Mouse (Mus musculus): ENCODE measurements at regions not wholly inside any gene's neighbourhood (a gene's known extent, or its start where the extent isn't known, plus 50 kb on each side); places are given as distances from the start of the nearest gene placed in this dataset.

DNA sequence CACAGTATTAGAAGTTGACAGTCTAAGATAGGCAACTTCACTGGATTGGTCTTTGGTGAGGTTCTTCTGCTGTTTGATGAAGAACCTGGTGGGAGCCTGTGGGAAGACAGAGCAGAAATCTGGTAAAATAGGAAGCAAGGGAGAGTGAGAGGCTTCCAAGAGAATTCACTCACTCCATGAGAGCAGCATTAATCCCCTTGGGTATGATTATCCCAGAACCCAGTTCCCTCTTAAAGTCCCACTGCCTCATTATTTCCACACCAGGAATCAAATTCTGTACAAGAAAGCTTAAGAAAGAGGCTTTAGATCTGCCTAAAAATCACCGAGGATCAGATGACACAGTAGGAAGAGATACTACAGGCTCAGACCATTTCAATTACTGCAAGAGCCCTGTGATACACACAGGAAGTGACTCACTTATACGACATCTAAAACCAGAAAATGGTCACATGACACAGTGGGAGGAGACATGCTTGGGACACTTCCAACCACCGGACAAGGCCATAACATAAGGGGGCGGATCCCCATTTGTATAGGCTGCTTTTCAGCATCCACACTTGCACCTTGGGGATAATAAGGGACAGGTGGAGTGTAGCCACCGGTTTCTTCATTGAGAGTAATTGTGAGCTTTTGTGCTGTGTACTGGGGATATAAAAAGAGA, 168.2 kb downstream of the Cemip2 start:
- ATAC-seq = no peak
- 76% methylated on average over 5 of the region's 5 CpGs for WGBS
- Histone ChIP-seq H3K4me2 (ENCODE audit: low read length) (no peak overlapping the region), H3K27me3 (replicated peaks; ENCODE audit: control insufficient read depth, insufficient read depth, low read length) (no peaks in the 10 kb centered on the region), H3K4me1 (ENCODE audit: control insufficient read depth, insufficient read depth, low read depth, low read length) (no peaks in the 10 kb centered on the region), H3K4me3 (ENCODE audit: low read length) (no peak overlapping the region), H3K9me3 (ENCODE audit: control insufficient read depth, low read length) (no peaks in the 10 kb centered on the region), H3K36me3 (ENCODE audit: control insufficient read depth, insufficient read depth, low read length) (no peaks in the 10 kb centered on the region), H3K27ac (ENCODE audit: low read depth, low read length) (no peak overlapping the region), H3K9ac (ENCODE audit: low read depth, low read length) (no peak overlapping the region)

DNA sequence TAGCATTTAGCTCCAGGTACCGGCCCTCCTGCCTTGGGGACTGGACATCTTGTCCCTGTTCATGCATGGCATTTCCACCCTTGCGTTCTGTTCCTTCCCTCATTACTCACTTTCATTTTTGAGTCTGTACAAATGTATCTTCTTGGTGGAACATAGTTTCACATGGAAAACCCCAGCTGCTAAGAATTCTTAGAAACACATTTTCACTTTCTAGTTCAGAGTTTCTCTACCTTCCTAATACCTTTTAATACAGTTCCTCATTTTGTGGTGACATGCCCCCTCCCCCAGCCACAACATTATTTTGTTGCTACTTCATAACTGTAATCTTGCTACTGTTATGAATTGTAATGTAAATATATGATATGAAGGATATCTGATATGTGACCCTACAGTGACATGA, 169.9 kb downstream of the Cemip2 start:
- Histone ChIP-seq H3K27ac (ENCODE audit: low read depth, low read length) (no peak overlapping the region), H3K36me3 (ENCODE audit: control insufficient read depth, insufficient read depth, low read length) (no peaks in the 10 kb centered on the region), H3K4me1 (ENCODE audit: control insufficient read depth, insufficient read depth, low read depth, low read length) (no peaks in the 10 kb centered on the region), H3K4me3 (ENCODE audit: low read length) (no peak overlapping the region), H3K4me2 (ENCODE audit: low read length) (no peak overlapping the region), H3K9me3 (ENCODE audit: control insufficient read depth, low read length) (no peaks in the 10 kb centered on the region), H3K9ac (ENCODE audit: low read depth, low read length) (no peak overlapping the region), H3K27me3 (replicated peaks; ENCODE audit: control insufficient read depth, insufficient read depth, low read length) (no peaks in the 10 kb centered on the region)
- no peak for ATAC-seq
- WGBS = 88% methylated on average over 2 of the region's 2 CpGs

DNA sequence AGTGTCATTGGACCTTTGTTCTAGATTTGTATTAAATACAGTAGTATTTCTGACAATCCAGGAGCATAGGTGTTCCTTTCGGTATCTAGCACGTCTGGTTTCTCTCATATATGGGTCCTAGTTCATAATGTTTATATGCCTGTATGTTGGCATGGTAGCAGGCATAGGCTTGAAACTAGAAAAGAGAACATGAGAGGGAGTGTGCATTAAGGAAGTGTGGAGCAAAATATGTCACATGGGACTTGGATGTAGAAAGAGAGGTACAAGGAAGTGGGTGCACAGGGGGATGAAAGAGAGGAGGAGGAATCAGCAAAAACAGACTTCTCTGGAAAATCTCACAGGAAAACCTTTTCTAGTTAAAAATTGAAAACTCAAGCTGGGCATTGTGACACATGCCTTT, 176.2 kb upstream of the Trpm3 start:
- H3K27me3 ChIP-seq (replicated peaks; ENCODE audit: control insufficient read depth, insufficient read depth, low read length) = no peaks in the 10 kb centered on the region
- WGBS = 93% methylated on average over 2 of the region's 2 CpGs
- no peak overlapping the region for H3K4me2 ChIP-seq (ENCODE audit: low read length)
- H3K27ac ChIP-seq (ENCODE audit: low read depth, low read length) = no peak overlapping the region
- H3K9ac ChIP-seq (ENCODE audit: low read depth, low read length) = no peak overlapping the region
- no peak overlapping the region for H3K4me3 ChIP-seq (ENCODE audit: low read length)
- no peaks in the 10 kb centered on the region for H3K36me3 ChIP-seq (ENCODE audit: control insufficient read depth, insufficient read depth, low read length)
- H3K4me1 ChIP-seq (ENCODE audit: control insufficient read depth, insufficient read depth, low read depth, low read length) = no peaks in the 10 kb centered on the region
- no peaks in the 10 kb centered on the region for H3K9me3 ChIP-seq (ENCODE audit: control insufficient read depth, low read length)
- no peak for ATAC-seq

DNA sequence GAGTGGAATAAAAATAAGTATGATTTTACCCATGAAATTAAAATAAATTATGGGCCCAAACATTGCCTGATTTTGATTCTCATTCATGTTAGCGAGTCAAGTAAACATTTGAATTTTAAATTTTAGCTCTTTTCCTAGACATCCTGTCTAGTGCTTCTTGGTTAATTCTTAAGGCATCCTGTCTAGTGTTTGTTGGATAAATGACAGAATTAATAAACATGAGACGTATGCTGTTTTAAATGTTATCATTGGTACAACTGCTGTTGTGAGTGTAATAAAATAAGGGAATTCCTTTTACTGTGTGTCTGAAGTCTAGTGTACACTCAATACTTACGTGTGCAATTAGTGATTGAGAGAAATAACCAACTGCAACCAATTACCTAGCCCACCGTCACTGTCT, 149.0 kb upstream of the Trpm3 start:
- no peak for ATAC-seq
- no peaks in the 10 kb centered on the region for H3K9me3 ChIP-seq (ENCODE audit: control insufficient read depth, low read length)

DNA sequence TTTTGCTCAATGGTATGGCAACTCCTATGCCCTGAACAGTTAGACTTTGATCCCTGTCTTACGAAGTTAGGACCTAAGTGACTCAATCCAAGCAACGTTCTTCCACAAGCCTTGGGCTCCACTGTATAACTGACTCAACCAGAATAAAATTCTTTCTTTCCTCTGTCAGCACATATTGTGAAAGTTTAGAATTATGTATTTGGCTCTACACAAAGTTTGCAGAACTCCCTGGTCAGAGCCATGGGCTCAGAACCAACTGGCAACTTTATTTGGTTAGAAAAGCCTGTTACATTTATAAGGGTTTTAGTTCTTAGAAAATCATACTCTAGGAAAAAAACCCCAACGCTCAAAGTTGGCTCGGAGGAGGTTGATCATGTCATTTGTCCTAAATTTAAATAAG, 147.9 kb upstream of the Trpm3 start:
- Histone ChIP-seq H3K27ac (ENCODE audit: low read depth, low read length) (no peak overlapping the region), H3K4me1 (ENCODE audit: control insufficient read depth, insufficient read depth, low read depth, low read length) (no peaks in the 10 kb centered on the region), H3K36me3 (ENCODE audit: control insufficient read depth, insufficient read depth, low read length) (no peaks in the 10 kb centered on the region), H3K27me3 (replicated peaks; ENCODE audit: control insufficient read depth, insufficient read depth, low read length) (no peaks in the 10 kb centered on the region), H3K4me2 (ENCODE audit: low read length) (no peak overlapping the region), H3K9ac (ENCODE audit: low read depth, low read length) (no peak overlapping the region), H3K4me3 (ENCODE audit: low read length) (no peak overlapping the region), H3K9me3 (ENCODE audit: control insufficient read depth, low read length) (no peaks in the 10 kb centered on the region)
- ATAC-seq = no peak
- WGBS = 84% methylated on average over 4 of the region's 4 CpGs

More for the DNA sequence above, 149.0 kb upstream of the Trpm3 start:
- Histone ChIP-seq H3K4me1 (ENCODE audit: control insufficient read depth, insufficient read depth, low read depth, low read length) (no peaks in the 10 kb centered on the region), H3K27me3 (replicated peaks; ENCODE audit: control insufficient read depth, insufficient read depth, low read length) (no peaks in the 10 kb centered on the region), H3K9ac (ENCODE audit: low read depth, low read length) (no peak overlapping the region), H3K27ac (ENCODE audit: low read depth, low read length) (no peak overlapping the region), H3K4me3 (ENCODE audit: low read length) (no peak overlapping the region), H3K4me2 (ENCODE audit: low read length) (no peak overlapping the region), H3K36me3 (ENCODE audit: control insufficient read depth, insufficient read depth, low read length) (no peaks in the 10 kb centered on the region)
- 81% methylated on average over 4 of the region's 4 CpGs for WGBS

DNA sequence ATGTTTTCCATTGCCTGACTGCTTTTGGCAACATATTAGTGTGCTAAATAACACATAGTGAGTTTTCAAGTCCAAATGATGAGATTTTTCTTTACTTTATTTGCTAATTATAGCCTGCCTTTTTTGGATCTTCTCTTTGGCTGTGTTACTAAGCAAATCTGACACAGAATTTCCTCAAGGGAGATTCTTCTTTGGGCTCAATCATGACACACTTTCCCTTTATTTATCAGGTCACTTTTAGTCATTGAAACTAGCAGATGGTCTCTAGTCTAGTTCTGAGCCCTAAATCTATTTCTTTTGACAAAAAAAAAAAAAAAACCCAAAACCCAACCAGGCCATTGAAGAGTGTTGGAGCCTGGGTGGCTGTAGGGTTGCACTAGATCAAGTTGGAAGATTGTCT, 147.4 kb upstream of the Trpm3 start:
- Histone ChIP-seq H3K27me3 (replicated peaks; ENCODE audit: control insufficient read depth, insufficient read depth, low read length) (no peaks in the 10 kb centered on the region), H3K9ac (ENCODE audit: low read depth, low read length) (no peak overlapping the region), H3K27ac (ENCODE audit: low read depth, low read length) (no peak overlapping the region), H3K4me2 (ENCODE audit: low read length) (no peak overlapping the region), H3K4me3 (ENCODE audit: low read length) (no peak overlapping the region), H3K4me1 (ENCODE audit: control insufficient read depth, insufficient read depth, low read depth, low read length) (no peaks in the 10 kb centered on the region), H3K36me3 (ENCODE audit: control insufficient read depth, insufficient read depth, low read length) (no peaks in the 10 kb centered on the region), H3K9me3 (ENCODE audit: control insufficient read depth, low read length) (no peaks in the 10 kb centered on the region)
- ATAC-seq = no peak

DNA sequence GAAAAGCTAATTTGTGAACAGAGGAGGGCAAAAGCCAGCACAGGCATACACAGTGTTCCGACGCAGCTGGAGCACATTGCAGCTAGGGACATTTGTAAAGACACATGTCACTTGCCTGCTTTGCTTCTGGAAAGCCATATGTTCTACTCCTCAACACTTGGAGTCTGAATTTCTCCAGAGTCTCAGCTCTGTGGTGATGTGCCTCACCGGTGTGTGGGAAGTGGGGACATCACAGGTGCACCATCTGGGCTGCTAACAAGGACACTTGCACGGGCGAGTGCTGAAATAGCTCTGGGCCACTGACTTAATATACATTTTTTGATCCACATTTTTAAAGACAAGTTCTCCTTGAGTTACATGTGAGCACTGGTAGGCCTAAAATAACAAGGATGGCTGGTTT, 139.2 kb upstream of the Trpm3 start:
- Histone ChIP-seq H3K36me3 (ENCODE audit: control insufficient read depth, insufficient read depth, low read length) (no peaks in the 10 kb centered on the region), H3K4me3 (ENCODE audit: low read length) (no peak overlapping the region), H3K9ac (ENCODE audit: low read depth, low read length) (no peak overlapping the region), H3K27me3 (replicated peaks; ENCODE audit: control insufficient read depth, insufficient read depth, low read length) (no peaks in the 10 kb centered on the region), H3K4me1 (ENCODE audit: control insufficient read depth, insufficient read depth, low read depth, low read length) (no peaks in the 10 kb centered on the region), H3K4me2 (ENCODE audit: low read length) (no peak overlapping the region), H3K27ac (ENCODE audit: low read depth, low read length) (no peak overlapping the region), H3K9me3 (ENCODE audit: control insufficient read depth, low read length) (no peaks in the 10 kb centered on the region)
- 77% methylated on average over 5 of the region's 5 CpGs for WGBS
- ATAC-seq = no peak

DNA sequence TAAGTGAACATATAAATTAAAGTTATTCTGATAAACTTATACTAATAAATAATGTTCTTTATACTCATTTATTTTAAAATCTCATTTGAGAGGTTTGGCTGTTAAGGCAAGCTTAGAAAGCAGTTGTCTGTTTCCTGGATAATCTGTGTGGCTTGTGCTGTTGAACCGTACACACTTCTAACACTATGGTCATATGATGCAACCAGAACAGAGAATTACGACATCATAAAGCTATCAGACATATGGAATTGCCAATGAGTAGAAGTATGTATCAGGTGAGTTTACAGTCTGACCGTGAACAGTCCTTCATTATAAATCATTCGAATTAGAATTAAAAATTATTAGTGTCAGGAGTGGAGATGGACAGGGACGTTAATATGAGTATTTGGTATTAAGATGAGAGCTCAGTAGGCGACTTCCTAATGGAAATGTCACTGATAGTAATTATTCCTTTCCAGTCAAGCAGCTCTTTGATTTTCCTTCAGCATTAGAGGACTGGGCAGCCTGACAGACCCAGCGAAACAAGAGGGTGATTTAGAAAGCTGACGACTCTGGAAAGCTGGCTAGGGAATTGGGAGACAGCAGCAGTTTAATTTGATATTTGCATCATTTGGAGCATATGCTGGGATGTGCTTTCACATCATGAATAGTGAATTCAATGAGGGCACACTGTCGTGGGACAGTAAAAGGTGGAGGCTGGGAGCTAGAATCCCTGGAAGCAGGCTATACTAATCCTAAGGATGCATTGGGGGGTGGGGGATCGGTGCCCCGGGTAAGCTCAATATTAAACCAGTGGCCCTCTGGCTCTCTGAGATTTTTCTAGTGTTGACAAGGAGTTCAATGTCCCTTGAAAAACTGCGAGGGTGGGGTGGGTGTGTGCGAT, 130.6 kb upstream of the Trpm3 start:
- Histone ChIP-seq H3K9ac (ENCODE audit: low read depth, low read length) (no peak overlapping the region), H3K4me3 (ENCODE audit: low read length) (no peak overlapping the region), H3K9me3 (ENCODE audit: control insufficient read depth, low read length) (no peaks in the 10 kb centered on the region), H3K27ac (ENCODE audit: low read depth, low read length) (no peak overlapping the region), H3K36me3 (ENCODE audit: control insufficient read depth, insufficient read depth, low read length) (no peaks in the 10 kb centered on the region), H3K4me2 (ENCODE audit: low read length) (no peak overlapping the region), H3K27me3 (replicated peaks; ENCODE audit: control insufficient read depth, insufficient read depth, low read length) (no peaks in the 10 kb centered on the region), H3K4me1 (ENCODE audit: control insufficient read depth, insufficient read depth, low read depth, low read length) (no peaks in the 10 kb centered on the region)
- ATAC-seq = peak; percentile 63; the same call in 1 of the 2 replicates
- WGBS = 61% methylated on average over 13 of the region's 13 CpGs

DNA sequence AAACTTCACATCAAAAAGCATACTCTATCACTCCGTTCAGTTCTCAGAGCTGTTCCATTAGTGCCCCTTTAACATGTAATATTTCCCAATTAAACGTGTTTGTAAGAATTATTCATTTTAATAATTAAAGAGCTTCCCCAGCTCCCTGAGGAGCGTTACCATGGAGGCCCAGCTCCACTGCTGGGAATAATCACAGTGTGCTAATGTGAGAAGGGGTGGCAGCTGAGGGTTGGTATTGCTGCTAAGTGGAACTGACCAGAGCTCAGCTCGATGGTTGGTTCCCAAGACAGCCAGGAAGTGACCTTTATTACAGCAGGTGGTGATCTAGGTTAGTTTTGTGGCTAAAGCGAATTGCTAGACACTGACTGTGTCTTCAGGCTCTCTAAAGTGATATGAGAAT, 128.6 kb upstream of the Trpm3 start:
- no peak overlapping the region for H3K27ac ChIP-seq (ENCODE audit: low read depth, low read length)
- H3K4me1 ChIP-seq (ENCODE audit: control insufficient read depth, insufficient read depth, low read depth, low read length) = no peaks in the 10 kb centered on the region
- no peak for ATAC-seq
- no peaks in the 10 kb centered on the region for H3K36me3 ChIP-seq (ENCODE audit: control insufficient read depth, insufficient read depth, low read length)
- 56% methylated on average over 5 of the region's 5 CpGs for WGBS
- no peak overlapping the region for H3K4me2 ChIP-seq (ENCODE audit: low read length)
- no peaks in the 10 kb centered on the region for H3K27me3 ChIP-seq (replicated peaks; ENCODE audit: control insufficient read depth, insufficient read depth, low read length)
- H3K4me3 ChIP-seq (ENCODE audit: low read length) = no peak overlapping the region
- no peaks in the 10 kb centered on the region for H3K9me3 ChIP-seq (ENCODE audit: control insufficient read depth, low read length)
- no peak overlapping the region for H3K9ac ChIP-seq (ENCODE audit: low read depth, low read length)

All from hindbrain, embryonic 16.5 days (tissue).